Mouse (Mus musculus) liver, adult 2 months (tissue): Measurements from ENCODE around the gene Slc27a5.

Experiments
- CTCF ChIP-seq: fragments of 200-500 bp; IDR thresholded peaks from 2 replicates; pipeline ENCODE4 v1.5.1; 2011; ENCODE audit warnings: low read depth, low read length, control low read depth
- POLR2A ChIP-seq: fragments of 200-500 bp; IDR thresholded peaks from 2 replicates; pipeline ENCODE4 v1.6.1; 2011; ENCODE audit warnings: low read length, control low read depth; ENCODE audit not compliant: insufficient read depth; ENCODE audit errors: extremely low read depth

DNA sequence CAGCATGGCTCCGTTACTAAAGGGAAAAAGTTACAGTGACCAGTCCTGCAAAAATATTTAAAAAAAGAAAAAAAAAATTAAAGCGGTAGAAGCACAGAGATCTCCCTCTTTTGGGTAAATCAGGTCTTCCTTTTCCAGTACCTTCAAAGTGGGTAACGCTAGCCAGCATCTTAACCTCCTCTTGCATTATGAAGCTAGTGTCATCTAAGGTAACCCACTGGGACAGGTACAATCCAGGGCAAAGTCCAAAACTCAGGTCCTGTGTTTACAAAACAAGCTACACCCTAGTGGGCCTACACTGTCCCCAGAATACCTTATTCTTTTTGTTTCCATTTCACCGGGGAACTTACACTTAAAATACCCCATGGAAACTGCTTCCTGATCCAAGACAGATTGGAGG lies 15.7 kb upstream of the Slc27a5 start:
- no peak for TF ChIP-seq CTCF
- no peak for TF ChIP-seq POLR2A
